Mouse (Mus musculus): Measurements from ENCODE around the gene Chd2.
"Not testable (repeated sequence)": the region's sequence is repeated elsewhere in the genome, so short reads cannot be mapped to it uniquely, and the experiment has no call there.

Gene Chd2

GRCm38 (mm10) chr7:73541412-73542130 lies at the start of gene Chd2:
TSS of gene Chd2 (minus strand) at chr7:73541830.
- DNase-seq = peak; percentile 69 to 78

GRCm38 (mm10) chr7:73590757-73591156 lies 49.1 kb upstream of the Chd2 start:
- no peak for DNase-seq

- DNase-seq = peak; percentile 73 to 78
Measured at GRCm38 (mm10) chr7:73589208-73589771, 47.7 kb upstream of the Chd2 start.

- no peak for DNase-seq
Measured at GRCm38 (mm10) chr7:73588351-73588906, 46.8 kb upstream of the Chd2 start.

- no peak for DNase-seq
Measured at GRCm38 (mm10) chr7:73586717-73587116, 45.1 kb upstream of the Chd2 start.

GRCm38 (mm10) chr7:73586206-73586605 lies 44.6 kb upstream of the Chd2 start:
- no peak for DNase-seq

GRCm38 (mm10) chr7:73585114-73586032 lies 43.7 kb upstream of the Chd2 start:
- DNase-seq = no peak

GRCm38 (mm10) chr7:73584009-73584995 lies 42.7 kb upstream of the Chd2 start:
- peak; percentile 59 to 63 for DNase-seq

GRCm38 (mm10) chr7:73583400-73583799 lies 41.8 kb upstream of the Chd2 start:
- no peak for DNase-seq

GRCm38 (mm10) chr7:73581836-73582375 lies 40.3 kb upstream of the Chd2 start:
- DNase-seq = no peak

- DNase-seq = no peak
Measured at GRCm38 (mm10) chr7:73579072-73579731, 37.6 kb upstream of the Chd2 start.

GRCm38 (mm10) chr7:73577888-73578421 lies 36.3 kb upstream of the Chd2 start:
- no peak for DNase-seq

- no peak for DNase-seq
Measured at GRCm38 (mm10) chr7:73576101-73576936, 34.7 kb upstream of the Chd2 start.

GRCm38 (mm10) chr7:73575257-73575656 lies 33.6 kb upstream of the Chd2 start:
- DNase-seq = no peak

- DNase-seq = not testable (repeated sequence)
Measured at GRCm38 (mm10) chr7:73574673-73575072, 33.0 kb upstream of the Chd2 start.

GRCm38 (mm10) chr7:73572571-73572970 lies 30.9 kb upstream of the Chd2 start:
- DNase-seq = no peak

GRCm38 (mm10) chr7:73568801-73569403 lies 27.3 kb upstream of the Chd2 start:
- DNase-seq = no peak

GRCm38 (mm10) chr7:73567754-73568161 lies 26.1 kb upstream of the Chd2 start:
- DNase-seq = no peak

GRCm38 (mm10) chr7:73564131-73564530 lies 22.5 kb upstream of the Chd2 start:
- DNase-seq = no peak

Measured in cerebellum, postnatal 10 days (tissue).